Mouse (Mus musculus): Measurements from ENCODE around the gene Eif2b5. TPM values are rescaled to one million over a fixed set of nuclear protein-coding genes. Genes with fewer than 3 reads are reported as not detected.
A peak's percentile ranks its signal among the peaks of the same experiment; 100 is the strongest.

Eif2b5 gene
- polyA plus RNA-seq, 1 experiment, result 108 TPM

DNA sequence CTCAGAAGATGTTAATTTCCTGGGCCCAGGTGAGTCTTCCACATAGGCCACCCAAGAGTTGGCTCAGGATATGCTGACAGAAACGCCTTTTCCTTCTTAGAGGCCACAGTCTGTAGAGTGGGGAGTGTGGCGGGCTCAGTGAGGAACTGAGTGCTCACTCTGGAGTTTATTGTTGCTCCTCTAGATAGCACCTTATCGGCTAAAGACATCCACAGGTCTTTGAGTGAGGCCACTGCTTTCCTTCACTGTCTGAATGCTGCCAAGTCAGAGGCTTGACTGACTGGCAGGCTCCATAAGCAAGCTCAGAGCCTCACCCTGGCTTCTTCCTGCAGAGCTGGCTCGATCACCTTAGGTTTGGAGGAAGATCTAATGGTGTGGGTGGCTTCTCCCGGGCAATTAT, 30.2 kb downstream of the Eif2b5 start:
- H3K79me2 ChIP-seq (ENCODE audit: control insufficient read depth, insufficient read depth), result no peaks in the 10 kb centered on the region
- TF ChIP-seq MAX (IDR thresholded peaks at IDR 0.05), result no peak
- TF ChIP-seq MYOG (IDR thresholded peaks at IDR 0.05; ENCODE audit: control insufficient read depth, extremely low read depth, insufficient read length), result no peak
- TF ChIP-seq CEBPB (IDR thresholded peaks at IDR 0.05; ENCODE audit: low read depth), result no peak
- TF ChIP-seq FOSL1 (IDR thresholded peaks at IDR 0.05; ENCODE audit: insufficient read depth, low read length, poor library complexity, severe bottlenecking), result no peak
- TF ChIP-seq MYOD1 (IDR thresholded peaks at IDR 0.05; ENCODE audit: control insufficient read depth, insufficient read length, low read depth), result no peak
- no peak for TF ChIP-seq USF1 (IDR thresholded peaks at IDR 0.05; ENCODE audit: low read depth)
- no peak overlapping the region for H3K4me3 ChIP-seq (ENCODE audit: insufficient read depth, poor library complexity, severe bottlenecking)
- no peaks in the 10 kb centered on the region for H3K79me3 ChIP-seq (ENCODE audit: low read depth)
- no peak overlapping the region for H3ac ChIP-seq (ENCODE audit: control insufficient read depth, insufficient read length, low read depth)
- H3K36me3 ChIP-seq (ENCODE audit: control insufficient read depth, insufficient read depth), result peaks cover 81% of the 10 kb centered on the region
- H3K27me3 ChIP-seq (ENCODE audit: control insufficient read depth, insufficient read depth, insufficient read length), result no peaks in the 10 kb centered on the region

GRCm38 (mm10) chr16:20529375-20529774, 30.8 kb downstream of the Eif2b5 start:
- no peak for TF ChIP-seq MAX (IDR thresholded peaks at IDR 0.05)
- H3K4me3 ChIP-seq (ENCODE audit: insufficient read depth, poor library complexity, severe bottlenecking), result no peak overlapping the region
- no peaks in the 10 kb centered on the region for H3K79me3 ChIP-seq (ENCODE audit: low read depth)
- H3K36me3 ChIP-seq (ENCODE audit: control insufficient read depth, insufficient read depth), result peaks cover 77% of the 10 kb centered on the region
- H3K27me3 ChIP-seq (ENCODE audit: control insufficient read depth, insufficient read depth, insufficient read length), result no peaks in the 10 kb centered on the region
- no peak overlapping the region for H3ac ChIP-seq (ENCODE audit: control insufficient read depth, insufficient read length, low read depth)
- no peaks in the 10 kb centered on the region for H3K79me2 ChIP-seq (ENCODE audit: control insufficient read depth, insufficient read depth)

DNA sequence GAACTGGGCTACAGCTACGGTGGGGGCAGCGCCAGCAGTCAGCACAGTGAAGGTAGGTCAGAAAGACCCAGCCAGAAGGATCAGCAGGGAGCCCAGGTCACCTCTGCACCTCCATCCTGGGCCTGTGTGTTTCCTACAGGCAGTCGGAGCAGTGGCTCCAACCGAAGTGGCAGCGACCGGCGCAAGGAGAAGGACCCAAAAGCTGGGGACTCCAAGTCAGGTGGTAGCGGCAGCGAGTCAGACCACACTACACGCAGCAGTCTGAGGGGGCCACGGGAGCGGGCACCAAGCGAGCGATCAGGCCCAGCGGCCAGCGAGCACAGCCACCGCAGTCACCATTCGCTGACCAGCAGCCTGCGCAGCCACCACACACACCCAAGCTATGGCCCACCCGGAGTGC, 32.3 kb downstream of the Eif2b5 start:
- TF ChIP-seq MYOD1 (IDR thresholded peaks at IDR 0.05; ENCODE audit: control insufficient read depth, insufficient read length, low read depth) (no peak), USF1 (IDR thresholded peaks at IDR 0.05; ENCODE audit: low read depth) (no peak), MYOG (IDR thresholded peaks at IDR 0.05; ENCODE audit: control insufficient read depth, extremely low read depth, insufficient read length) (no peak), CEBPB (IDR thresholded peaks at IDR 0.05; ENCODE audit: low read depth) (no peak), FOSL1 (IDR thresholded peaks at IDR 0.05; ENCODE audit: insufficient read depth, low read length, poor library complexity, severe bottlenecking) (no peak), MAX (IDR thresholded peaks at IDR 0.05) (no peak), CTCF (IDR thresholded peaks at IDR 0.05; ENCODE audit: control insufficient read depth, insufficient read depth, insufficient read length) (no peak)
- Histone ChIP-seq H3K36me3 (ENCODE audit: control insufficient read depth, insufficient read depth) (peaks cover 66% of the 10 kb centered on the region), H3K4me3 (ENCODE audit: insufficient read depth, poor library complexity, severe bottlenecking) (no peak overlapping the region), H3K79me3 (ENCODE audit: low read depth) (peaks cover 5% of the 10 kb centered on the region), H3ac (ENCODE audit: control insufficient read depth, insufficient read length, low read depth) (no peak overlapping the region), H3K79me2 (ENCODE audit: control insufficient read depth, insufficient read depth) (peaks cover 7% of the 10 kb centered on the region), H3K27me3 (ENCODE audit: control insufficient read depth, insufficient read depth, insufficient read length) (no peaks in the 10 kb centered on the region)

GRCm38 (mm10) chr16:20534617-20535295, 36.1 kb downstream of the Eif2b5 start:
- Histone ChIP-seq H3K79me2 (ENCODE audit: control insufficient read depth, insufficient read depth) (peaks cover 45% of the 10 kb centered on the region), H3K36me3 (ENCODE audit: control insufficient read depth, insufficient read depth) (peaks cover 52% of the 10 kb centered on the region)
- peak; percentile 0 for TF ChIP-seq CEBPB (IDR thresholded peaks at IDR 0.05; ENCODE audit: low read depth)
- TF ChIP-seq CTCF (IDR thresholded peaks at IDR 0.05; ENCODE audit: control insufficient read depth, insufficient read depth, insufficient read length), result no peak

DNA sequence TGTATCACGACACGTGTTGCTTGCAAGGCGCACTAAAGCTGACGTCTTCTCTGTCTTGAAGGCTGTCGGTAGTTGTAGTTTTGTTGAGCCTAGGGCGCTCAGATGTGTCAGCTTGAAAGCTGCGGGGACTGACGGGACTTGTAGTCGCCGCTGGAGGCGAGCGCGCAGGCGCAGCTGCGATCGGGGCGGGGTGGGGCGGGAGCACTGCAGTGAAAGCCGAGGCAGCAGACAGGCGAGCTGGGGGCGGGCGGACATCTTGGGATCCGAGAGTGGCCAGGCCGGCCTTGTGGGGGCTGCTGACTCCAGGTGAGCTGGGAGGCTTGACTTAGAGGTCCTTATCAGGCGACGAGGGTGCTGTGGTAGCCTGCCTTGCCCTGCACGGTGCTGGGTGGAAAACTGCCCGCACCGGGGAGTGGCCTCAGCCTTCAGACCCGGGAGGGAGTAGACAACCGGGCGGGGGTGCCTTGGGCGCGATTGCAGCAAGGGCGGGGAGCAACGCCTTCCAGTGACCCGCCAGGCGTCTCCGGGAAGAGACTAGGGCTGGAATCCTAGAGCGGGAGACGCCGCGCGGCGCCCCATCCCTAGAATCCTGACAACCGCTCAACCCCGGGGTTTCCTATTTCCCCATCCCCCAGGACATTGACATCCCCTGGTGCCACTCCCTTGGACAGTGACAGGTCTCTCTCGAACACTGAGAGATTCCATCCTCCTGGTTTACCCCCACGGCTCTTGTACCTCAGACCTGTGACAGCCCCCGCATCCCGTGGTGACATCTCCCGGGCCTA, 36.9 kb downstream of the Eif2b5 start, which contains the start of gene Ap2m1:
Ap2m1 (plus strand) TSS at position 183 of the 785 bp plus-strand sequence.
- Histone ChIP-seq H3ac (ENCODE audit: control insufficient read depth, insufficient read length, low read depth) (peak within 1 kb of the TSS; percentile 65), H3K79me2 (ENCODE audit: control insufficient read depth, insufficient read depth) (peaks cover 48% of the 10 kb centered on the region), H3K27me3 (ENCODE audit: control insufficient read depth, insufficient read depth, insufficient read length) (no peaks in the 10 kb centered on the region), H3K36me3 (ENCODE audit: control insufficient read depth, insufficient read depth) (peaks cover 54% of the 10 kb centered on the region), H3K79me3 (ENCODE audit: low read depth) (peaks cover 35% of the 10 kb centered on the region), H3K4me3 (ENCODE audit: insufficient read depth, poor library complexity, severe bottlenecking) (peak within 1 kb of the TSS; percentile 86)
- peak; percentile 98 for TF ChIP-seq MAX (IDR thresholded peaks at IDR 0.05)
- TF ChIP-seq USF1 (IDR thresholded peaks at IDR 0.05; ENCODE audit: low read depth), result peak; percentile 99
- no peak for TF ChIP-seq MYOG (IDR thresholded peaks at IDR 0.05; ENCODE audit: control insufficient read depth, extremely low read depth, insufficient read length)

More at GRCm38 (mm10) chr16:20534617-20535295, 36.1 kb downstream of the Eif2b5 start:
- peaks cover 35% of the 10 kb centered on the region for H3K79me3 ChIP-seq (ENCODE audit: low read depth)
- no peaks in the 10 kb centered on the region for H3K27me3 ChIP-seq (ENCODE audit: control insufficient read depth, insufficient read depth, insufficient read length)
- no peak overlapping the region for H3ac ChIP-seq (ENCODE audit: control insufficient read depth, insufficient read length, low read depth)
- H3K4me3 ChIP-seq (ENCODE audit: insufficient read depth, poor library complexity, severe bottlenecking), result no peak overlapping the region

GRCm38 (mm10) chr16:20536081-20536665, 37.6 kb downstream of the Eif2b5 start:
- Histone ChIP-seq H3K4me3 (ENCODE audit: insufficient read depth, poor library complexity, severe bottlenecking) (peak overlapping the region; percentile 86), H3ac (ENCODE audit: control insufficient read depth, insufficient read length, low read depth) (peak overlapping the region; percentile 65), H3K79me3 (ENCODE audit: low read depth) (peaks cover 35% of the 10 kb centered on the region), H3K36me3 (ENCODE audit: control insufficient read depth, insufficient read depth) (peaks cover 56% of the 10 kb centered on the region), H3K79me2 (ENCODE audit: control insufficient read depth, insufficient read depth) (peaks cover 48% of the 10 kb centered on the region), H3K27me3 (ENCODE audit: control insufficient read depth, insufficient read depth, insufficient read length) (no peaks in the 10 kb centered on the region)
- TF ChIP-seq MAX (IDR thresholded peaks at IDR 0.05) (no peak), MYOD1 (IDR thresholded peaks at IDR 0.05; ENCODE audit: control insufficient read depth, insufficient read length, low read depth) (no peak), CTCF (IDR thresholded peaks at IDR 0.05; ENCODE audit: control insufficient read depth, insufficient read depth, insufficient read length) (no peak), CEBPB (IDR thresholded peaks at IDR 0.05; ENCODE audit: low read depth) (no peak), USF1 (IDR thresholded peaks at IDR 0.05; ENCODE audit: low read depth) (no peak), FOSL1 (IDR thresholded peaks at IDR 0.05; ENCODE audit: insufficient read depth, low read length, poor library complexity, severe bottlenecking) (no peak), MYOG (IDR thresholded peaks at IDR 0.05; ENCODE audit: control insufficient read depth, extremely low read depth, insufficient read length) (no peak)
